Mouse (Mus musculus) urinary bladder, adult 18-20 months (tissue): ENCODE measurements around the gene Man1a2.

ENCODE experiments used
- DNase-seq, 2 experiments: peaks; one replicate each; pipeline ENCODE4 v3.0.0; 2022; ENCODE audit warnings: low spot score in 2 of 2, mixed read lengths in 2 of 2

Man1a2 gene

GRCm38 (mm10) chr3:100568443-100569390 lies 116.6 kb downstream of the Man1a2 start:
- DNase-seq = no peak

- no peak for DNase-seq
These were observed 121.7 kb downstream of the Man1a2 start for GRCm38 (mm10) chr3:100563565-100563964.

- no peak for DNase-seq
These were observed 122.8 kb downstream of the Man1a2 start for GRCm38 (mm10) chr3:100562455-100562854.

- no peak for DNase-seq
These were observed 123.6 kb downstream of the Man1a2 start for GRCm38 (mm10) chr3:100561561-100562175.

- DNase-seq = no peak
These were observed 125.9 kb downstream of the Man1a2 start for GRCm38 (mm10) chr3:100559431-100559830.

- DNase-seq = no peak
These were observed 127.0 kb downstream of the Man1a2 start for GRCm38 (mm10) chr3:100558211-100558708.

GRCm38 (mm10) chr3:100554843-100555242 lies 130.5 kb downstream of the Man1a2 start:
- DNase-seq = no peak

- no peak for DNase-seq
These were observed 133.1 kb downstream of the Man1a2 start for GRCm38 (mm10) chr3:100552171-100552570.

GRCm38 (mm10) chr3:100547913-100548292 lies 137.4 kb downstream of the Man1a2 start:
- no peak for DNase-seq

GRCm38 (mm10) chr3:100547162-100547912 lies 138.0 kb downstream of the Man1a2 start:
- no peak for DNase-seq

- no peak for DNase-seq
These were observed 148.6 kb downstream of the Man1a2 start for GRCm38 (mm10) chr3:100536686-100537085.

GRCm38 (mm10) chr3:100535902-100536301 lies 149.4 kb downstream of the Man1a2 start:
- DNase-seq = no peak

GRCm38 (mm10) chr3:100535298-100535697 lies 150.0 kb downstream of the Man1a2 start:
- DNase-seq = peak in 1 of 2 experiments; percentile 6

- no peak for DNase-seq
These were observed 150.9 kb downstream of the Man1a2 start for GRCm38 (mm10) chr3:100534394-100534793.

GRCm38 (mm10) chr3:100533429-100533828 lies 151.9 kb downstream of the Man1a2 start:
- DNase-seq = no peak

GRCm38 (mm10) chr3:100530919-100531318 lies 154.4 kb downstream of the Man1a2 start:
- DNase-seq = no peak

GRCm38 (mm10) chr3:100530244-100530788 lies 155.0 kb downstream of the Man1a2 start:
- no peak for DNase-seq

GRCm38 (mm10) chr3:100522671-100523070 lies 162.6 kb downstream of the Man1a2 start:
- no peak for DNase-seq

- DNase-seq = no peak
These were observed 163.7 kb downstream of the Man1a2 start for GRCm38 (mm10) chr3:100521626-100522025.

- no peak for DNase-seq
These were observed 169.6 kb downstream of the Man1a2 start for GRCm38 (mm10) chr3:100515754-100516141.

- no peak for DNase-seq
These were observed 170.1 kb downstream of the Man1a2 start for GRCm38 (mm10) chr3:100515093-100515753.
